Mouse (Mus musculus): ENCODE data around the gene Hist1h2af.
"Not testable (repeated sequence)": the region's sequence is repeated elsewhere in the genome, so short reads cannot be mapped to it uniquely, and the experiment has no call there.

Gene Hist1h2af

GRCm38 (mm10) chr13:23561531-23561882 lies 27.8 kb downstream of the Hist1h2af start:
- DNase-seq, result not testable (repeated sequence)

- peak; percentile 89 for DNase-seq
Observed at GRCm38 (mm10) chr13:23561883-23562659, 28.4 kb downstream of the Hist1h2af start, which contains the start of gene Hist1h3e. Gene Hist1h3e, minus strand, starts transcription at chr13:23562369.

GRCm38 (mm10) chr13:23562699-23563462 lies 29.2 kb downstream of the Hist1h2af start:
- no peak for DNase-seq

GRCm38 (mm10) chr13:23564482-23564881 lies 30.8 kb downstream of the Hist1h2af start:
- DNase-seq, result no peak

GRCm38 (mm10) chr13:23570261-23571021 lies 36.7 kb downstream of the Hist1h2af start:
- not testable (repeated sequence) for DNase-seq

- DNase-seq, result peak; percentile 58
Observed at GRCm38 (mm10) chr13:23571022-23571503, 37.4 kb downstream of the Hist1h2af start, which contains the start of the genes Hist1h2ae and Hist1h2bg. Gene Hist1h2ae, minus strand, starts transcription at chr13:23571220. Gene Hist1h2bg, plus strand, starts transcription at chr13:23571396.

- DNase-seq, result not testable (repeated sequence)
Observed at GRCm38 (mm10) chr13:23571504-23572217, 38.0 kb downstream of the Hist1h2af start.

- DNase-seq, result no peak
Observed at GRCm38 (mm10) chr13:23572218-23573033, 38.7 kb downstream of the Hist1h2af start.

- DNase-seq, result not testable (repeated sequence)
Observed at GRCm38 (mm10) chr13:23573034-23573897, 39.6 kb downstream of the Hist1h2af start.

- DNase-seq, result peak; percentile 68
Observed at GRCm38 (mm10) chr13:23573898-23574524, 40.3 kb downstream of the Hist1h2af start, which contains the start of the genes Hist1h2bf and Hist1h2ad. Gene Hist1h2bf, minus strand, starts transcription at chr13:23574196. Gene Hist1h2ad, plus strand, starts transcription at chr13:23574381.

- not testable (repeated sequence) for DNase-seq
Observed at GRCm38 (mm10) chr13:23574546-23575170, 41.0 kb downstream of the Hist1h2af start.

- peak; percentile 17 for DNase-seq
Observed at GRCm38 (mm10) chr13:23575271-23575851, 41.7 kb downstream of the Hist1h2af start, which contains the start of gene Hist1h3d. Gene Hist1h3d, plus strand, starts transcription at chr13:23575763.

GRCm38 (mm10) chr13:23575864-23576313 lies 42.2 kb downstream of the Hist1h2af start:
- DNase-seq, result not testable (repeated sequence)

- no peak for DNase-seq
Observed at GRCm38 (mm10) chr13:23576351-23576881, 42.7 kb downstream of the Hist1h2af start.

GRCm38 (mm10) chr13:23576906-23577639 lies 43.4 kb downstream of the Hist1h2af start:
- no peak for DNase-seq

- no peak for DNase-seq
Observed at GRCm38 (mm10) chr13:23577835-23578234, 44.1 kb downstream of the Hist1h2af start.

Data from kidney, adult 18-20 months (tissue).